Mouse (Mus musculus): Measurements from ENCODE around the gene Golph3. TPM values are rescaled to one million over a fixed set of nuclear protein-coding genes. Genes with fewer than 3 reads are reported as not detected.

Gene Golph3
- 45.5 and 47.1 TPM in 2 replicates for polyA plus RNA-seq (2015; fragmentation: Nextera tagmentation; extraction: Ambion mirVana)

GRCm38 (mm10) chr15:12321091-12321787 lies at the start of gene Golph3:
Golph3 (plus strand) TSS chr15:12321450.
- peak; percentile 89 for ATAC-seq (ENCODE audit: insufficient read depth)
- peaks cover 48% of the 10 kb centered on the region for H3K4me1 ChIP-seq (replicated peaks)
- peak within 1 kb of the TSS; percentile 100 for H3K9ac ChIP-seq
- H3K27me3 ChIP-seq: peaks cover 5% of the 10 kb centered on the region
- H3K36me3 ChIP-seq (replicated peaks): peaks cover 4% of the 10 kb centered on the region
- WGBS (ENCODE audit: insufficient replicate concordance): under 1% methylated on average over 73 of the region's 74 CpGs
- peak within 1 kb of the TSS; percentile 92 for H3K4me2 ChIP-seq
- peak within 1 kb of the TSS; percentile 94 for H3K27ac ChIP-seq (replicated peaks)
- H3K4me3 ChIP-seq (replicated peaks): peak within 1 kb of the TSS; percentile 100
- H3K9me3 ChIP-seq (replicated peaks): no peaks in the 10 kb centered on the region

- Histone ChIP-seq H3K9ac (no peak overlapping the region), H3K4me3 (replicated peaks) (no peak overlapping the region), H3K36me3 (replicated peaks) (peaks cover 26% of the 10 kb centered on the region), H3K27me3 (no peaks in the 10 kb centered on the region), H3K9me3 (replicated peaks) (no peaks in the 10 kb centered on the region), H3K4me1 (replicated peaks) (peaks cover 19% of the 10 kb centered on the region), H3K4me2 (no peak overlapping the region), H3K27ac (replicated peaks) (no peak overlapping the region)
- no peak for ATAC-seq (ENCODE audit: insufficient read depth)
- 64% methylated on average over 12 of the region's 12 CpGs for WGBS (ENCODE audit: insufficient replicate concordance)
These were observed 47.8 kb upstream of the Golph3 start for GRCm38 (mm10) chr15:12273325-12274052.

GRCm38 (mm10) chr15:12274053-12274769 lies 47.0 kb upstream of the Golph3 start:
- Histone ChIP-seq H3K36me3 (replicated peaks) (peaks cover 20% of the 10 kb centered on the region), H3K9ac (no peak overlapping the region), H3K4me2 (no peak overlapping the region), H3K9me3 (replicated peaks) (no peaks in the 10 kb centered on the region), H3K27me3 (no peaks in the 10 kb centered on the region), H3K4me3 (replicated peaks) (no peak overlapping the region), H3K27ac (replicated peaks) (no peak overlapping the region), H3K4me1 (replicated peaks) (peaks cover 19% of the 10 kb centered on the region)
- 47% methylated on average over 4 of the region's 4 CpGs for WGBS (ENCODE audit: insufficient replicate concordance)
- no peak for ATAC-seq (ENCODE audit: insufficient read depth)

- Histone ChIP-seq H3K4me3 (replicated peaks) (no peak overlapping the region), H3K4me2 (no peak overlapping the region), H3K36me3 (replicated peaks) (peaks cover 11% of the 10 kb centered on the region), H3K27me3 (no peaks in the 10 kb centered on the region), H3K9ac (no peak overlapping the region), H3K9me3 (replicated peaks) (no peaks in the 10 kb centered on the region), H3K4me1 (replicated peaks) (peaks cover 19% of the 10 kb centered on the region), H3K27ac (replicated peaks) (no peak overlapping the region)
- whole genome bisulfite sequencing (ENCODE audit: insufficient replicate concordance): 45% methylated on average over 4 of the region's 4 CpGs
- ATAC-seq (ENCODE audit: insufficient read depth): no peak
These were observed 46.1 kb upstream of the Golph3 start for GRCm38 (mm10) chr15:12275091-12275623.

GRCm38 (mm10) chr15:12279816-12280215 lies 41.4 kb upstream of the Golph3 start:
- no peak overlapping the region for H3K27ac ChIP-seq (replicated peaks)
- no peak overlapping the region for H3K4me3 ChIP-seq (replicated peaks)
- H3K4me1 ChIP-seq (replicated peaks): no peaks in the 10 kb centered on the region
- H3K4me2 ChIP-seq: no peak overlapping the region
- no peaks in the 10 kb centered on the region for H3K9me3 ChIP-seq (replicated peaks)
- 65% methylated on average over 1 of the region's 1 CpGs for WGBS (ENCODE audit: insufficient replicate concordance)
- no peak overlapping the region for H3K9ac ChIP-seq
- no peaks in the 10 kb centered on the region for H3K27me3 ChIP-seq
- no peaks in the 10 kb centered on the region for H3K36me3 ChIP-seq (replicated peaks)
- ATAC-seq (ENCODE audit: insufficient read depth): no peak

- Histone ChIP-seq H3K4me3 (replicated peaks) (no peak overlapping the region), H3K4me2 (no peak overlapping the region)
These were observed 36.3 kb upstream of the Golph3 start for GRCm38 (mm10) chr15:12284794-12285534.

GRCm38 (mm10) chr15:12285535-12285809 lies 35.8 kb upstream of the Golph3 start:
- WGBS (ENCODE audit: insufficient replicate concordance): 63% methylated on average over 5 of the region's 5 CpGs
- Histone ChIP-seq H3K4me3 (replicated peaks) (no peak overlapping the region), H3K9me3 (replicated peaks) (no peaks in the 10 kb centered on the region), H3K27me3 (no peaks in the 10 kb centered on the region), H3K4me1 (replicated peaks) (no peaks in the 10 kb centered on the region; the same call in 1 of the 2 replicates), H3K4me2 (no peak overlapping the region), H3K36me3 (replicated peaks) (no peaks in the 10 kb centered on the region), H3K9ac (no peak overlapping the region), H3K27ac (replicated peaks) (no peak overlapping the region)
- no peak for ATAC-seq (ENCODE audit: insufficient read depth)

More at GRCm38 (mm10) chr15:12284794-12285534, 36.3 kb upstream of the Golph3 start:
- no peaks in the 10 kb centered on the region for H3K27me3 ChIP-seq
- H3K9me3 ChIP-seq (replicated peaks): no peaks in the 10 kb centered on the region
- WGBS (ENCODE audit: insufficient replicate concordance): 57% methylated on average over 6 of the region's 6 CpGs
- no peak overlapping the region for H3K27ac ChIP-seq (replicated peaks)
- H3K36me3 ChIP-seq (replicated peaks): no peaks in the 10 kb centered on the region
- no peak for ATAC-seq (ENCODE audit: insufficient read depth)
- no peaks in the 10 kb centered on the region for H3K4me1 ChIP-seq (replicated peaks)
- no peak overlapping the region for H3K9ac ChIP-seq

- ATAC-seq (ENCODE audit: insufficient read depth): peak; percentile 56
- WGBS (ENCODE audit: insufficient replicate concordance): 40% methylated on average over 7 of the region's 7 CpGs
- no peaks in the 10 kb centered on the region for H3K36me3 ChIP-seq (replicated peaks)
- no peaks in the 10 kb centered on the region for H3K9me3 ChIP-seq (replicated peaks)
- H3K4me3 ChIP-seq (replicated peaks): no peak overlapping the region
- H3K27ac ChIP-seq (replicated peaks): no peak overlapping the region
- H3K4me1 ChIP-seq (replicated peaks): peaks cover 3% of the 10 kb centered on the region; the same call in 1 of the 2 replicates
- H3K4me2 ChIP-seq: no peak overlapping the region
- H3K9ac ChIP-seq: no peak overlapping the region
- no peaks in the 10 kb centered on the region for H3K27me3 ChIP-seq
These were observed 30.9 kb upstream of the Golph3 start for GRCm38 (mm10) chr15:12290330-12290729.

- H3K9ac ChIP-seq: no peak overlapping the region
- H3K27ac ChIP-seq (replicated peaks): no peak overlapping the region
- H3K36me3 ChIP-seq (replicated peaks): no peaks in the 10 kb centered on the region
- no peaks in the 10 kb centered on the region for H3K27me3 ChIP-seq
- no peaks in the 10 kb centered on the region for H3K9me3 ChIP-seq (replicated peaks)
- ATAC-seq (ENCODE audit: insufficient read depth): no peak
- WGBS (ENCODE audit: insufficient replicate concordance): 49% methylated on average over 2 of the region's 2 CpGs
- no peak overlapping the region for H3K4me3 ChIP-seq (replicated peaks)
- H3K4me1 ChIP-seq (replicated peaks): peaks cover 3% of the 10 kb centered on the region; the same call in 1 of the 2 replicates
- H3K4me2 ChIP-seq: no peak overlapping the region
These were observed 29.5 kb upstream of the Golph3 start for GRCm38 (mm10) chr15:12291757-12292156.

- WGBS (ENCODE audit: insufficient replicate concordance): 56% methylated on average over 2 of the region's 2 CpGs
- Histone ChIP-seq H3K9me3 (replicated peaks) (no peaks in the 10 kb centered on the region), H3K4me1 (replicated peaks) (peaks cover 3% of the 10 kb centered on the region; the same call in 1 of the 2 replicates), H3K27me3 (no peaks in the 10 kb centered on the region), H3K9ac (no peak overlapping the region), H3K27ac (replicated peaks) (no peak overlapping the region), H3K4me2 (no peak overlapping the region), H3K36me3 (replicated peaks) (no peaks in the 10 kb centered on the region), H3K4me3 (replicated peaks) (no peak overlapping the region)
- ATAC-seq (ENCODE audit: insufficient read depth): no peak
These were observed 25.0 kb upstream of the Golph3 start for GRCm38 (mm10) chr15:12296228-12296627.
